Mouse (Mus musculus) cerebellum, postnatal 10 days (tissue): ENCODE results near the gene Creld2.
A peak's percentile ranks its signal among the peaks of the same experiment; 100 is the strongest.
"Not testable (repeated sequence)": the region's sequence is repeated elsewhere in the genome, so short reads cannot be mapped to it uniquely, and the experiment has no call there.

ENCODE experiments used
- DNase-seq, 2 experiments: peaks; one replicate each; pipeline ENCODE4 v3.0.0; 2021; ENCODE audit warnings: mixed read lengths in 2 of 2

Gene Creld2

DNA sequence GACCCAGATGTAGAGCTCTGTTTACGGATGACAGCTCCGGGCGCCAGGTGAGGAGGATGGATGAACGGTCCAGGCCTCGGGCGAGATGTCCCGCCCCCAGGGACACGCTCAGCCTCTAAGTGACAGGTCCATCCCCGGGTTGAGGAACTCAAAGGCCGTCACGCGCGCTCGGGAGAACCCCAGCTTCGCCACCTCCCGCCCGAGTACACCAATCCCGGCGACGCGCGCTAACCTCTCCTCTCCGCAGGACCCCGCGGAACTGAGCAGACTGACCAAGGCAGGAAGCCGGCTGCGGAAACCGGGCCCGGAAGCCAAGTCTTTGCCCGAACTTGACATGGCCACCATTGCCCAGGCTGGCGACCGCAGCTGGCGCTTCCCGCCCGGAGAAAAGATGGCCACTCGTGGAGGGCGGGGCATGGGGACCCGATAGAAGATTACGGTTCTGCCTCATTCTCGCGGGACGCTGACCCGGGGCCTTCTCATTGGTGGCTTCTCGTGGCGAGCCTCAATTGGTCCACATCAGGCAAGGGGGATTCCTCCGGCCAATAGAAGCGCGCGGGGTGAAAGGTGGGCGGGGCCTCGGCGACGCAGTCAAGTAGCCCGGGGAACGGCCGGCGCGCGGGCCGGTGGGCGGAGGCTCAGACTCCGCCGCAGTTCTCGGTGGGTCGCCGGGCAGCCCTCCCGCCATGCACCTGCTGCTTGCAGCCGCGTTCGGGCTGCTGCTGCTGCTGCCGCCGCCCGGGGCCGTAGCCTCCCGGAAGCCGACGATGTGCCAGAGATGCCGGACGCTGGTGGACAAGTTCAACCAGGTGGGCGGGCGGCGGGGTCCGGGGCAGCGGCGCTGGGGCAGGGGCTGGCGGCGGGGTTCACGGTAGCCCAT lies at the start of gene Creld2, which contains the start of gene Alg12:
TSS of gene Creld2 (plus strand) at position 621 of the 880 bp plus-strand sequence.
TSS of gene Alg12 (minus strand) at position 293 of the 880 bp plus-strand sequence.
- peak; percentile 99 to 100 for DNase-seq

DNA sequence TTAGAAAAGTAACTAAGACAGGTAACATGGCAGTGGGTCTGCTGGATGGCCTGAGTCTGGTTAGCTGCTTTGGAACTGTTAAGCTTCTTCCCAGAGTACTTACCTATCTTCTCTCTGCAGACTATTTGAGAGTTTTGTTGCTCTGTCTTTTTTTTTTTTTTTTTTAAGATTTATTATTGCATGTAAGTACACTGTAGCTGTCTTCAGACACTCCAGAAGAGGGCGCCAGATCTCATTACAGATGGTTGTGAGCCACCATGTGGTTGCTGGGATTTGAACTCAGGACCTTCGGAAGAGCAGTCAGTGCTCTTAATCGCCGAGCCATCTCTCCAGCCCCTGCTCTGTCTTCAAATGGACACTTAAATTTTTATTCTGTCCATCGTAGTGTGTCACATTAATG lies 44.8 kb upstream of the Creld2 start:
- DNase-seq: not testable (repeated sequence)

DNA sequence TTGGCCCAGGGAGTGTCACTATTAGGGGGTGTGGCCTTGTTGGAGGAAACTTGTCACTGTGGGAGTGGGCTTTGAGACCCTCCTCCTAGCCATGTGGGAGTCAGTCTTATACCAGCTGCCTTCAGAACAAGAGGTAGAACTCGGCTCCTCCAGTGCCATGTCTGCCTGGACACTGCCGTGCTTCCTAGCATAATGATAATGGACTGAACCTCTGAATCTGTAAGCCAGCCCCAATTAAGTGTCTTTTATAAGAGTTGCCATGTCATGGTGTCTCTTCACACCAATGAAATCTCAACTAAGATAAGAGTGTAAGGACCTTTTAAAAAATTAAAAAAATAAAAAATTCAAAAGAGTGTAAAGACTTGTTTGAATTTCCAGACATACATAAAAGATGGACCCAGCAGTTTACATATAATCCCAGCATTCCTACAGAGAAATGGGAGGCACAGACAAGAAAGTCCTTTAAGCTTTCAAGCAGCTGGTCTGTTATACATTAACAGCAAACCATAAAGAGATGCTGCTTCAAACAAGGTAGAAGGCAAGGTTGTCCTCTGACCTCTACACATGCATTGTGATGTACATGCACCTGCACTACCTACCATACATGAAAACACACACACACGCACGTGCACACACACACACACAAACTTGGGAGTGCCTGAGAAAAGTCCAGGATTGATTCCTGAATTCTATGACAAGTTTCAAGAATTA lies 27.2 kb upstream of the Creld2 start:
- no peak for DNase-seq

DNA sequence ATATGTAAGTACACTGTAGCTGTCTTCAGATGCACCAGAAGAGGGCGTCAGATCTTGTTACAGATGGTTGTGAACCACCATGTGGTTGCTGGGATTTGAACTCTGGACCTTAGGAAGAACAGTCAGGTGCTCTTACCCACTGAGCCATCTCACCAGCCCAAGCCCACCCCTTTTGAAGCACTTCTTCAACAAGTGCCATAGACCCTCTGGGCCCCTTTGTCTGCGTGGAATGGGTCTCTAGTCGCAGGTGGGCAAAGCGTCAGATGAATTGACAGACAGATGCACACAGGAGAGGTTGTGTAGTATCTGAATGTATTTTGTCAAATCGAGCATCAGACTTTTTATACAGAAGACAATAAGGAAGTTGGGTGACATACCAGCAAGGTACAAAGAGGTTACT lies 24.7 kb upstream of the Creld2 start:
- not testable (repeated sequence) for DNase-seq

DNA sequence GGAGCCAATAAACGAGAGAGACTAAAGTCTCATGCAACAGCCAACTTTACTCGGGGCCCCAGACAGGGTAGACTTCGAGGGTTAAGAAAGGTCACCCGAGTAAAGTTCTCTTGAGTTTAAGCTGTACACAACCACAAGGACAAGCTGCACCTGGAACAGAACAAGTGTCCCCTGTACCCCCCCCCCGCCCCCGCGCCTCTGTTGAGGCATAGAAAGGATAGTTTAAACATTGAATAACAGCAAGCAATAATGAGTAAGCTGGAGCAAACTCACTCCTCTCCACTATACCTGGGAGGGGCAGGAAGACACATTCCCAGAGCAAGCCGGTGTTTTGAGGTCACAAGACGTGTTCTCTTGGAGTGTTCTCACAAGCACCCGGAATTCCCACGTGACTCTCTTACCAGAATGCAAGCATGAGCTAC lies 19.5 kb upstream of the Creld2 start:
- DNase-seq: no peak

DNA sequence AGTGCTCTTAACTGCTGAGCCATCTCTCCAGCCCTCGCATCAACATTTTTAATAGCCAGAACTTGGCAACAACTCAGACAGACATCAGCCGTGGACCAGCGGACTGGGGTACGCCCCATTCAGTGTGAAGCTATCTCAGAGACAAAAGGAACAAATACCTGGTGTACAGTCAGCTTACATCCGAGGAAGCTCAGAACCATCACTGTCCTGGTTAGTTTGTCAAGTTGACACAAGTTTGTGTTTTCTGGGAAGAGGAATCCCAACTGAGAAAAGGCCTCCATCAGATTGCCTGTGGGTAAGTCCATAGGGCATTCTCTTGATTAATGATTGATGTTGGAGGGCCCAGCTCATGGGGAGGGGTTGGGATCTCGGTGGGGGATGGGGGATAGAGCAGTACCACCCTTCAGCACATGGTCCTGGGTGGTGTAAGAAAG lies 18.5 kb upstream of the Creld2 start:
- DNase-seq: no peak

DNA sequence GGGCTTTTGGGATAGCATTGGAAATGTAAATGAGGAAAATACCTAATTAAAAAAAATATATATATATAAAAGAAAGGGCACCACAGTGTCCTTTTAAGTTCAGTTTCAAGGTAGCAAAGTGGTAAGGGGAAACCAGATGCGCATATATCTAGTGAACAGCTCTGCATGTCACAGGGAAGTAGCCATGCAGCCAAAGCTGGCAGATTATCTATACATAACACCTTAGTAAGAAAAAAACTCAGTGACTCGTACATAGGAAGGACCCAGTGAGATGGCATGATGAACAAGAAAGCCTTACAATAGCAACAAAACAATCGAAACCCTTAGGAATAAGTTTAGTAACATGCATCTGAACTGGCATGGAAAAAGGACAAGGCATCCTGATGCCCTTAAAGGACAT lies 17.5 kb upstream of the Creld2 start:
- DNase-seq: no peak

DNA sequence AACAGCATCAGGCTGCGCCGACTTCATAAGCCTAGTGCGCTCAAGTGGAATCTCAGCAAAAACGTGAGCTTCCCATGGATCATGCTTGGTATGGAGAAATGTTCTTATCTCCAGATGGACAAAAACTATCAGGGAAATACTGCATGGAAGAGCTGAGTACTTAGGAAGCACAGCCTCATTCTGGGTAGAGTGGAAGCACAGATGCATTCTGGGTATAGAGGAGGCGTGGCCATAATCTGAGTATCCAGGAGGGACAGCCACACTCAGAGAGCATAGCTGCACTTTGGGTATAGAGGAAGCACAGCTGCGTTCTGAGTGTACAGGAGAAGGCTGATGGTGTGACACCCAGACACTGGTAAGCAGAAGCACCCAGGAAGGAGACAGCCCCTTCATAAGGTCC lies 17.1 kb upstream of the Creld2 start:
- no peak for DNase-seq

DNA sequence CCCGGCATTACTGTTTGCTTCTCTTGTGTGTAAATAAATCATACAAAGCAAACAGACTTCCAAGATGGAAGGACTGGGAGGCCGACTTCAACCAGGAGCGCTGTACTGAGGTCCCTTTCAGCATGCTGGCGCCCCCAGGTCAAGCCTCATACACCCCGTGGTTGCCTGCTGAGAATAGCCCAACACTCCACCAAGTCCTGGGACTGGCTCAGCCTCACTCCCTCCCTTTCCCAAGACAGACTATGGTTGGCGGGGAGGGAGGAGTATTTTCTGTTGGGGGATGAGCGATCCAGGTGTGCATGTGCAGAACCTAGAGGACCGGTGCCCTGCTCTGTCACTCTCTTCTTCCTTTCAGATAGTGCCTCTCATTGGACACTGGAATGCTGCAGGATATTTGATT lies 11.3 kb upstream of the Creld2 start:
- DNase-seq: no peak

DNA sequence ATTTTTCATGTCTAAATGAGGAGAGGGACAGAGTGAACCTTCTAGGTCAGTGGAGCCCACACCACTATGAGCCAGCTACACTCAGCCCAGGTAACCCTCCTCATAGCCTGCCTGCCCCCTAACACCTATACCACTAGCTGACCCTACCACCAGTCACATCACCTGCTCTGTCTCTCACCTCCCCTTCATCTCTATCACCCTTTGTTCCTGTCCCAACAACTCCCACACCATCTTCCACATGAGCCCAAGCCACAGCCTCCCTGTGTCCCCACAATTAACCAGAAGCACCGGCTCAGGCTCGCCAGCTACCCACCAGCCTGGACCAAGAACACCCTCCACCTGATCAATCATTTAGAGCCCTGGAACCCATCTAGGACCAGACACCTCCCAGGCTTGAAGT lies 9.1 kb upstream of the Creld2 start:
- no peak for DNase-seq

DNA sequence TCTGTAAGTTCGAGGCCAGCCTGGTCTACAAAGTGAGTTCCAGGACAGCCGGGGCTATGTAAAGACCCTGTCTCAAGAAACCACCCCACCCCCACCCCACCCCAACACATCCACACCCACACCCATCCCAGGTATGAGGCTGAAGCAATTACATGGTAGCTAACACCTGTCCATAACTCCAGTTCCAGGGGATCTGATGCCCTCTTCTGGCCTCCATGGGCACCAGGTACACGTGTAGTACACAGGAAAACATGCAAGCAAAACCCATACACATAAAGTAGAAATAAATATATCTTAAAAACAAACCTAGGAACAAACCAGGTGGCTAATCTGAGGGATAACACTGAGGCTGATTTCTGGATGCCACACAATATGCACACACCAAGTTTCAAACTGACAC lies 6.2 kb upstream of the Creld2 start:
- DNase-seq: no peak

DNA sequence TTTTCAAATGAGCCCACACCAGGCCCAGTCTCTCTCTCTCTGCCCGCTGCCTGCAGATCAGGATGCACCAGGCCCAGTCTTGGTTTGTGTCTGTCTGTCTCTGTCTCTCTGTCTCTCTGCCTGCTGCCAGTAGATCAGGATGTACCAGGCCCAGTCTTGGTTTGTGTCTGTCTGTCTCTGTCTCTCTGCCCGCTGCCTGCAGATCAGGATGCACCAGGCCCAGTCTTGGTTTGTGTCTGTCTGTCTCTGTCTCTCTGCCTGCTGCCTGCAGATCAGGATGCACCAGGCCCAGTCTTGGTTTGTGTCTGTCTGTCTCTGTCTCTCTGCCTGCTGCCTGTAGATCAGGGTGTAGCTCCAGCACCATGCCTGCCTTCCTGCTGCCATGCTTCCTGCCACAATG lies 5.6 kb upstream of the Creld2 start:
- not testable (repeated sequence) for DNase-seq

DNA sequence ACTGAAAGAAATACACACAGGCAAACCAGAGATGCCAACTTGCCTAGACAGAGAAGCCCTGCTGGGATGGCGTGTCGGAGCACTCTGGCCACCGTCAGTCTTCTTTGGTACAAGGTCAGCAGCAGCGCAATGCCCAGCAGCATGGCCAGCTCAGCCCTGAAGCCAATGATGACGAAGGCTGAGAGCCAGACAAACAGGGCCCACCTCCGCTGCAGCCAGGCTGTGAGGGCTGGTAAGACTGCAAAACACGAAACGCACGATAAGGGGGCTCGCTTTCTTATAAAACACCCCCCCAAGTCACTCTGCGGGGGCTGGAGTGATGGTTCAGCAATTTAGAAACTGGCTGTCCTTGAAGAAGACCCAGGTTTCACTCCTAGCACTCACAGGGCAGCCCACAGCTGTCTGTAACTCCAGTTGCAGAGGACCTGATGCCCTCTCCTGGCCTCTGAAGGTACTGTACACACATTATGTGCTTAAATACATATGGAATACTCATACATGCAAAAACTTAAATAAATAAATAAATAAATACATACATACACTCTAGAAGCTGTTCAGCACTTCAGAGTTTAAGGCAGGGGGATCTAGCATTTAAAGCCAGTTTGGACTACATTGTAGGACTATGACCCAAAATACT lies 4.9 kb upstream of the Creld2 start:
- no peak for DNase-seq

DNA sequence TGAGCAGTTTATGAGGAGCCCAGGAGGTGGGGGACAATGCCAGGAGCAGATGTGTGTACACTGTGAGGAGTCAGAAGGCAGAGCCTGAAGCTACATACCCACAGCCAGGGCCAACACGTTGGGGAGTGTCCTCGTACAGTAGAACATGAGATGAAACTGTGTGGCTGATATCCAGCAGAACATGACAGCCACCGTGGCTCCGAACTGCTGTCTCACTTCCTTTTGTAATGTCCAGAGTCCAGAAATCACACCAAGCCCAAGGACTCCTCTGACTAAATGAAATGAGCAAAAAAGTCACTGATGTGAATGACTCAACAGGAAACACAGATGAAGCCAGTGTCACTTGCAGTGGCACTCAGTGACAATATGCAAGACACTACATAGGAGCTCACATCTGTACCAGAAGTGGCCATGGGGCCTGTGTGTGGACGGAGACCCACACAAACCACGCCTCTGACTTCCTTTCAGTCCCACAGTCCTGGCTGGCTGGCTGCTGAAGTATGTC lies 4.2 kb upstream of the Creld2 start:
- DNase-seq: no peak

DNA sequence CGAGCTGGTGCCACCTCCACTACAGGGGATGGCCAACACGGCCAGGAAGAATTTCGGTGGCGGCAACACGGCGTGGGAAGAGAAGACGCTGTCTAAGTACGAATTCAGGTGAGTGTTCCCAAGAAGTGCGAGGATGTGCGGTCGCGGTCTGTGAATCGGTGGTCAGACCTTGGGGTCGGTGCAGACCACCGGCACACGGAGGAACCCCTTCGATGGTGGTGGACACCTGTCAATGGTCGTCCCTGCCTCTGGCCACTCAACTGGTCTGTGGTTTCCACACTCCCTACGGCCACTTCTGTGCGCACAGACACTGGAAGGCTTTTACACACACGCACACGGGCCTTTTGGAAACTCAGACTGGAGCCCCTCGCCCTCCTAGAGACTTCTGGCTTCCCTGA lies 459 bp downstream of the Creld2 start:
- DNase-seq: no peak

DNA sequence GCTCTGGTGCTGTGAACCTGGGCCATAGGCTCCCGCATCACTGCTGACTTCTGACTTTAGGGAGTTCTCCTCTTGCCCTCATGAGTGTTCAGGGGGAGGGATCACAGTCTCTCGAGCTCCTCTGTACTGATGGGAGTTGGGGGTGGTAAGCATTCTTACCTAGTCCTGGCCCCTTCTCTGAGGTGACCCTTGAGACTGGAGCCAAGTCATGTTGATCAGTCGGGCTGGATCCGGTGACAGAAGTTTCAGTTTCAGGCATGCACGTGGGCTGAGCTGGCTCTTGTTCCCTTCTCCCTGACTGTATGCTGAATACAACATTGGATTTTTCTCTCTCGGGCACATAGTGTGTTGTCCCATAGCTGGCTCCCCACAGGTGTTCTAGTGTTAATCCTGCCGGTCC lies 2.0 kb downstream of the Creld2 start:
- no peak for DNase-seq

DNA sequence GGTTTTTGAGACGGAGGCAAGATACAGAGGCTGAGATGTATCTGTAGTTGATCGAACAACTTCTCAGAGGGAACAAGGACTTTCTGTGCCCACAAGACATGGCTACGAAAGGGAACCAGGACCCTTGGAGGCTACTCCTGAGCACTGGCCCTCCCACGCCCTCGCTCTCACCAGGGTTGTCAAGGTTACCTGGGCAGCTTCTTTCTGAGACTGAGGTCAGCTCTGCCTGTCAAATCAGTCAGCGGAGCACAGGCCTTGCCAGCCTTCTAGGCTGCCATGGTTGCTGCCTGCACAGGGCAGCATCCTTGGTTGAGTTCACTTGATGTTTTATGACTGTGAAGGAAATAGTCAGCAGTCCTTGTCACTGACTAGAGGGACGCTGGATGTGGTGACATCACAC lies 3.1 kb downstream of the Creld2 start:
- no peak for DNase-seq

DNA sequence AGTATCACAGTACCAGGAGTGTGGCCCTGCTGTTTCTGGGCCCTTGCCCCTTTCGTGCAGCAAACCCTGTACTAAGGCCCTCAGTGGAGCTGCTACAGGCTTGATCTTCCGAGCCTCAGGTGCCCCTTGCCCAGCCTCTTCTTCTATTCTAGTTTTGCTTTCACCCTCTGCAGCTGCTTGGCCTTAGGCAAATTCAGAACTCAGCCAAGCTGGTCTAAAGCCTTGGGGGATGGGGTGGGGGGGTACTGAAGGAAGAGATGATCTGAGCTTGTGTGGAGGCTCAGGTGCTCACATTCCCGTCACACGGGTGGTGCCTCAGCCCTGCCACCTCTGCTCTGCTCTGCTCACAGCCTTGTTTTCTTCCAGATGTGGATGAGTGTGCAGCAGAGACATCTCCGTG lies 3.9 kb downstream of the Creld2 start:
- DNase-seq: no peak

DNA sequence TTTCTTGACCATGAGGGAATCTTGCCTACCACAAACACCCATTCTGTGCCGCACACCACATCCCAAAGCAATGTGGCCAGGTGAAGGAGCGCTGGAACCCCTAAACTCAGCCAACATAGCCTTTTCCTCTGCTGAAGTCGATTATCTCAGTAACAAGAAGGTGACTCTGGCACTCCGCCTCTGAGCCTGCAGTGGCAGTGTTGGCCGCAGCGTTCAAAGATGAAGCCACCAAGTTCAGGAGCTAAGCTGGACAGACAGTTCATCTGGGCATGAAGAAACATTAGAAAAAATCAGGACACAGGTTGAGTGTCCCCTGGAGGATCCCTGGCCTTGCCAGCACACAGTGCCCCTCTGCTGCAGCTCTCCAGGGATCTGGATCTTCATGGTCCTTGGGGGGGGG lies 8.0 kb downstream of the Creld2 start:
- peak; percentile 53 to 67 for DNase-seq

DNA sequence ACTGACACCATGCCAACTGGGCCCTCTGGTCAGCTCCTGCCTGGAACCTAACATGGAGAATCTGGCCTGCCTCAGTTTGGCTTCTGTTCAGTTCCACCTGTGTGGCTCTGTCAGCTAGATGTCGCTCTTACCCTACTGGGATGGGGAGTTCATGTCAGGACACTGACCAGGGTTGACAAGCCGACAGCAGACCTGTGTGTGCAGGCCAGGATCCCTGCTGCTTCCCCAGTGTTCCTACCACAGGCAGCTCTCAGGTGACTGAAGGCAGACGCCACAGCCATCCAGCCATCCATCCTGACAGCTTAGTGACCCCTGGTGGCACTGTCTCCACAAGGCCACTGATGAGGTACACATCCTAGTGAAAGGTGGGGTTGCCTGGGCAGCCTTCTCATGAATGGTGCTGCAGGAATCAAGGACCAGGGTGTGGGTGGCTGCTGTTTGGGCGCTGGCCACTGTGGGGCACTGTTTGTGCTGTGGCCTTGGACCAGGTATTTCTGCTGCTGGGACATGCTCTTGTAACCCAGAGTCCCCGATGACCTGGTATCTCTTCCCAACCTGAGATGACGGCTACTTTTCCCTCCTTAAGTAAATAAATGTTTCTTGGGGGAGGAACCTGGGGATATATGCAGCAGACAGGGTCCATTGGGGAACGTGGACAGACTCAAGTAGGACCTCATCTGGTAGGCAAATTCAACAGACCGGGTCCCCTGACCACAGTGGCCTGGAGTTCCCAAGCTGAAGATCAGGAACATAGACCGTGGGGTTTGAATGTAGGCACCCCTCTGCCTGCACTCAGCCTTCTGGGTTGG lies 8.7 kb downstream of the Creld2 start:
- DNase-seq: peak; percentile 92

DNA sequence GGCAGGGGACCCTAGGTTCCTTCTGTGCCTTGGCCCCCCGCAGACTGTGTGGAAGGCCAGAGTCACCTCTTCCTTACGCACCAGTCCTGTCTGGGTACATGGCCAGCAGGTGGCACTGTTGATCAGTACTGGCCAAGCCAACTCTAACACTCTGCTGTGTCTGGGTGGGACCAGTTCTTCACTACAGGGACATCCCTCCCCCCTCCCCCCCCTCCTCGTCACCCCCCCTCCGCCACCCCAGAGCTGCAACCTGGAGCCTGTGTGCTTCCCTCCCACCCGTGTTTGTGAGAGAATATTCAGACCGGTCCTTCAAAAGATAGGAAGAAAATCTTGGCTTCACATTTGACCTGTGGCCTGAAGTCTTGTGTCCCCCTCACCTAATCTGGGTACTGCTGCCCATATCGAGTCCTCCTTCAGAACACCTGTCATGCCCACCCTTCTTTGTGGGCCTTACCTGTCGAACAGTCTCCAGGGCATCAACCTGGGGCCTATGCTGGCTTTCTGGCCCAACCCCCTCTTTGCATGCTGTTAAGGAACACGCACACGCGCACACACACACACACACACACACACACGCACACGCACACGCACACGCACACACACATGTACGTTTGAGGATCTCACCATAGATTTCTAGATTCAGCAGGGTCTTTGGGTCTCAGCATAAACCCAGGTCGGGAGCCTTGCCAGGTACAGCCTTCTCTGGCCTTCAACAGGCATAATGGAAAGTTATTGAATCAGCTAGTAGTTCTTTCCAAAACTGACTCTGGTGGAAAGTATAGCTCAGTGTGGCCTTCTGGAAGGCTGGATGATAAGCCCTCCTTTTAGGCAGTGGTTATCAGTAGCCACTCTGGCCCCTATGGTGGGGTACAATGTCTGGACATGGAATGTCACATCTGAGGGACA lies 9.6 kb downstream of the Creld2 start:
- DNase-seq: peak; percentile 96 to 98
